Mouse (Mus musculus) myocyte (in vitro differentiated cells): ENCODE results near the gene Gpx3. TPM values are rescaled to one million over a fixed set of nuclear protein-coding genes. Genes with fewer than 3 reads are reported as not detected.

ENCODE experiments used
- H3K27me3 ChIP-seq: one replicate; pipeline ENCODE4 v1.6.1; 2011; ENCODE audit not compliant: control insufficient read depth, insufficient read depth, insufficient read length
- H3K36me3 ChIP-seq: one replicate; pipeline ENCODE4 v1.6.1; 2011; ENCODE audit not compliant: control insufficient read depth, insufficient read depth
- H3K4me2 ChIP-seq: one replicate; pipeline ENCODE4 v1.6.1; 2011; ENCODE audit warnings: low read depth, control low read depth
- H3K4me3 ChIP-seq: one replicate; pipeline ENCODE4 v1.5.1; 2011; ENCODE audit warnings: mild to moderate bottlenecking, control low read depth, moderate library complexity
- H3K79me2 ChIP-seq: one replicate; pipeline ENCODE4 v1.6.1; 2011; ENCODE audit not compliant: control insufficient read depth, insufficient read depth
- H3ac ChIP-seq: one replicate; pipeline ENCODE4 v1.6.1; 2011; ENCODE audit not compliant: control insufficient read depth, insufficient read length
- CEBPB ChIP-seq: IDR thresholded peaks from 2 replicates; pipeline ENCODE4 v1.6.1; 2011; ENCODE audit warnings: mild to moderate bottlenecking, moderate library complexity; ENCODE audit not compliant: poor library complexity, insufficient read depth, severe bottlenecking
- E2F4 ChIP-seq: IDR thresholded peaks from one replicate; pipeline ENCODE4 v1.6.1; 2011; ENCODE audit warnings: mild to moderate bottlenecking, control low read depth, moderate library complexity; ENCODE audit not compliant: insufficient read depth
- MAX ChIP-seq: IDR thresholded peaks from one replicate; pipeline ENCODE4 v1.6.1; 2011; ENCODE audit warnings: low read depth, mild to moderate bottlenecking, control low read depth
- MYOD1 ChIP-seq, 3 experiments: IDR thresholded peaks; one replicate each; pipeline ENCODE4 v1.6.1; 2011; ENCODE audit warnings: control low read depth in 2 of 3, low read depth in 2 of 3, mild to moderate bottlenecking in 2 of 3, moderate library complexity in 1 of 3; ENCODE audit not compliant: insufficient read length in 2 of 3, control insufficient read depth in 1 of 3
- MYOG ChIP-seq, 3 experiments: IDR thresholded peaks; one replicate each; pipeline ENCODE4 v1.6.1; 2011; ENCODE audit warnings: control low read depth in 2 of 3, low read depth in 2 of 3, mild to moderate bottlenecking in 2 of 3; ENCODE audit not compliant: insufficient read length in 2 of 3, control insufficient read depth in 1 of 3, insufficient read depth in 1 of 3
- POLR2A ChIP-seq: IDR thresholded peaks from one replicate; pipeline ENCODE4 v1.6.1; 2011; ENCODE audit warnings: low read depth, mild to moderate bottlenecking, control low read depth, moderate library complexity; ENCODE audit not compliant: insufficient read length
- POLR2AphosphoS2 ChIP-seq: IDR thresholded peaks from one replicate; pipeline ENCODE4 v1.6.1; 2011; ENCODE audit warnings: low read depth, control low read depth; ENCODE audit not compliant: insufficient read length
- REST ChIP-seq: IDR thresholded peaks from one replicate; pipeline ENCODE4 v1.6.1; 2011; ENCODE audit warnings: mild to moderate bottlenecking, control low read depth, moderate library complexity; ENCODE audit not compliant: insufficient read depth, insufficient read length
- SRF ChIP-seq: IDR thresholded peaks from one replicate; pipeline ENCODE4 v1.6.1; 2011; ENCODE audit warnings: low read depth; ENCODE audit not compliant: control insufficient read depth, insufficient read length
- TCF12 ChIP-seq: IDR thresholded peaks from one replicate; pipeline ENCODE4 v1.6.1; 2011; ENCODE audit warnings: mild to moderate bottlenecking, control low read depth; ENCODE audit not compliant: poor library complexity, insufficient read depth, severe bottlenecking
- TCF3 ChIP-seq: IDR thresholded peaks from one replicate; pipeline ENCODE4 v1.6.1; 2011; ENCODE audit warnings: low read depth, control low read depth; ENCODE audit not compliant: insufficient read length
- USF1 ChIP-seq: IDR thresholded peaks from one replicate; pipeline ENCODE4 v1.6.1; 2011; ENCODE audit warnings: low read depth, mild to moderate bottlenecking, control low read depth, moderate library complexity
- polyA plus RNA-seq: library from polyadenylated mRNA; unstranded; fragments of >200 nt; fragmentation: generic; extraction: Trizol; gene quantifications from one replicate; pipeline ENCODE4 v1.2.1, GENCODE M21; 2012; ENCODE audit warnings: missing spikeins

Gpx3 gene
- polyA plus RNA-seq, 1 experiment, result 9.4 TPM

DNA sequence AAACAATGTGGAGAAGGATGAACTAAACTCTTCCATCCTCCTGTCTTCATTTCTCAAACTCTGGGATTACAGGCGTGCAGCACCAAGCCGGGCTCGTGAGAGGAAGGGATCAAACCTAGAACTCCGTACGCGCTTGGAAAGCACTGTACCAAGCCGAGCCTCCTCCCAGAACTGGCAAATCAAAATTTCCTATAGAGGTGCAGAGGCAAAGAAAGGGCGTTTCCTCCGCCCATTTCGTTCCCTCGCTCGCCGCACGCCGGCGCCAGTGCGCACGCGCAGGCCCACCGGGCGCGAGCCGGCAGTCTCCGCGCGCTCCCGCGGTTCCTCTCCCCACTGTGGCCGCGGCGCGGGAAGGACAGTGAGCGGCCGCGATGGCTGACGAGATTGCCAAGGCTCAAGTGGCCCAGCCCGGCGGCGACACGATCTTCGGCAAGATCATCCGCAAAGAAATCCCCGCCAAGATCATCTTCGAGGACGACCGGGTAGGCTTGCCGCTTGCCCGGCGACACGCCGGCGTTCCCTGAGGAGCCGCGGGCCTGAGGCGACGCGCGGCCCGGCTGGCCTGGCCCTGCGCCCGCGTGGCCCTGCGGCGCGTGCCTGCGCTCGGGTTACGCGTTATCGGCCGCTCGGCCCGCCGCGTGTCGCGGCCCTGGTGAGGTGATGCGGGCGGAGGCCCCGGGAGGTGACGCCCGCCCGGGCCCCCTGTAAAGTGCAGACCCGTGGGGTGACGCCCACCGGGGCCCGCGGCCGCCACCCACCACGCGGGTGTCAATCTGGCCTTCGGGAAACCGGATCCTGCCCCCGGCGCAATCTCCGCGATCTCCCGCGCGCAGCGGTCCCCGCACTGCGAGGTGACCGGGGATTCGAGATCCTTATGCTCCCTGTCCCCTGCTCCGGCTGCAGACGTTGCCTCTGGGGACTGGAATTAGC is 35.9 kb upstream of the Gpx3 start, which contains the start of gene Hint1:
Gene Hint1, plus strand, starts transcription at position 265 of the 930 bp plus-strand sequence.
- Histone ChIP-seq H3K27me3 (no peaks in the 10 kb centered on the region), H3K36me3 (peaks cover 22% of the 10 kb centered on the region), H3K4me2 (peak within 1 kb of the TSS; percentile 67), H3K4me3 (peak within 1 kb of the TSS; percentile 60), H3K79me2 (peaks cover 32% of the 10 kb centered on the region), H3ac (peak within 1 kb of the TSS; percentile 69)
- TF ChIP-seq POLR2AphosphoS2 (peak; percentile 97), MYOG (IDR thresholded peaks at IDR 0.05; ENCODE audit: control insufficient read depth in 1 of 3, insufficient read depth in 1 of 3, insufficient read length in 2 of 3, low read depth in 2 of 3) (peak in 1 of 3 experiments; percentile 2), POLR2A (peak; percentile 98), USF1 (no peak), E2F4 (peak; percentile 25), MYOD1 (IDR thresholded peaks at IDR 0.05; ENCODE audit: control insufficient read depth in 1 of 3, insufficient read length in 2 of 3, low read depth in 2 of 3) (peak in 1 of 3 experiments; percentile 35), SRF (no peak), TCF3 (no peak), CEBPB (no peak), REST (peak; percentile 14), MAX (no peak), TCF12 (no peak)

DNA sequence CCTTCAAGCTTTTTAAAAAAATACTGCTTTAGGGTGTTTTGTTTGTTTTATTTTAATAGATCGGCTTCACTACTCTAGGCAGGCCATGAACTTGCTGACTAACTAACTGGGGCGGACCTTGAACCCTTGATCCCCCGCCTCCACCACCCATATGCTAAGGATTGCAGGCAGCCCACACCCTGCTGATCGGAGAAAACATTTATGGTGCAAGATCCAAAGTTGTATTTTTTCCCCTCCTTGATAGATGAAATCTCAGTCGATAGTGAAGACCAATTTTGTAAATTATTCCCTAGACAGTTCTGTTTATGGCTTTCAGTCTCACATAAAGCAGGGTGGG is 35.2 kb upstream of the Gpx3 start:
- TF ChIP-seq POLR2A (no peak), TCF12 (no peak), POLR2AphosphoS2 (no peak), MYOG (IDR thresholded peaks at IDR 0.05; ENCODE audit: control insufficient read depth in 1 of 3, insufficient read depth in 1 of 3, insufficient read length in 2 of 3, low read depth in 2 of 3) (no peak), TCF3 (no peak), CEBPB (no peak), USF1 (no peak), SRF (no peak), REST (no peak), MYOD1 (IDR thresholded peaks at IDR 0.05; ENCODE audit: control insufficient read depth in 1 of 3, insufficient read length in 2 of 3, low read depth in 2 of 3) (no peak)
- Histone ChIP-seq H3K4me2 (peak overlapping the region; percentile 66), H3K36me3 (peaks cover 28% of the 10 kb centered on the region), H3K4me3 (peak overlapping the region; percentile 60), H3K27me3 (no peaks in the 10 kb centered on the region), H3ac (peak overlapping the region; percentile 69), H3K79me2 (peaks cover 32% of the 10 kb centered on the region)

DNA sequence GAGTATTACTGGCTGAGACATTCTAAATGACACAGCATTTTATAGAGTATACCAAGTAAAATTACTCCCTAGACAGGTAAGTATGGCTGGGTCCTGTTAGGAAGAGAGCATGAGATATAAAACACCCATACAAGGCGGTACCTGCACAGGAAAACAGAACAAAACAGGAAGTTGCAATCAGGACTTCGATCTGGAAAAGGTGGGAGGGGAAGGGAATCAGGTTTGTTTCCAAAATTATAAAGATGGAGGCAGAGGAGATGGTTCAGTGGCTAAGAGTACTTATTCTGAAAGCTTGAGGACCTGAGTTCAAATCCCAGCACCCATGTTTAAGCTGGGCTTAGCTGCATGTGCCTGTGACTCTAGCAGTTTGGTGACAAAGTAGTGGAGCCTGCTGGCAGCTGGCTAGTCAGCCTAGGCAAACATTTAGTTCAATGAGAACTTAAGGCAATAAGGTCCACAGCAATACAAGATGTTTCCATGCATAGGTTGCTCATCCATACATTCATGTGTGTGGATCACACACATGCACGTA is 34.3 kb upstream of the Gpx3 start:
- Histone ChIP-seq H3K4me3 (peak overlapping the region; percentile 60), H3K4me2 (peak overlapping the region; percentile 66), H3K36me3 (peaks cover 37% of the 10 kb centered on the region), H3K79me2 (peaks cover 32% of the 10 kb centered on the region), H3ac (no peak overlapping the region), H3K27me3 (no peaks in the 10 kb centered on the region)
- TF ChIP-seq MYOD1 (IDR thresholded peaks at IDR 0.05; ENCODE audit: control insufficient read depth in 1 of 3, insufficient read length in 2 of 3, low read depth in 2 of 3) (no peak), TCF12 (no peak), MYOG (IDR thresholded peaks at IDR 0.05; ENCODE audit: control insufficient read depth in 1 of 3, insufficient read depth in 1 of 3, insufficient read length in 2 of 3, low read depth in 2 of 3) (no peak), REST (no peak), MAX (no peak), USF1 (no peak), POLR2A (no peak), TCF3 (no peak), SRF (no peak)

- H3ac ChIP-seq, result no peak overlapping the region
- no peak overlapping the region for H3K4me3 ChIP-seq
- peaks cover 41% of the 10 kb centered on the region for H3K36me3 ChIP-seq
- H3K27me3 ChIP-seq, result no peaks in the 10 kb centered on the region
- TF ChIP-seq REST (no peak), CEBPB (no peak), MAX (no peak), SRF (no peak), POLR2AphosphoS2 (no peak), TCF3 (no peak), E2F4 (no peak), USF1 (no peak), TCF12 (no peak), MYOG (IDR thresholded peaks at IDR 0.05; ENCODE audit: control insufficient read depth in 1 of 3, insufficient read depth in 1 of 3, insufficient read length in 2 of 3, low read depth in 2 of 3) (no peak)
- peak overlapping the region; percentile 66 for H3K4me2 ChIP-seq
- peaks cover 32% of the 10 kb centered on the region for H3K79me2 ChIP-seq
Measured at GRCm38 (mm10) chr11:54868445-54868844, 33.8 kb upstream of the Gpx3 start.
